ENCODE assay signal across 12 mouse cellular contexts in the genomic region with DNA sequence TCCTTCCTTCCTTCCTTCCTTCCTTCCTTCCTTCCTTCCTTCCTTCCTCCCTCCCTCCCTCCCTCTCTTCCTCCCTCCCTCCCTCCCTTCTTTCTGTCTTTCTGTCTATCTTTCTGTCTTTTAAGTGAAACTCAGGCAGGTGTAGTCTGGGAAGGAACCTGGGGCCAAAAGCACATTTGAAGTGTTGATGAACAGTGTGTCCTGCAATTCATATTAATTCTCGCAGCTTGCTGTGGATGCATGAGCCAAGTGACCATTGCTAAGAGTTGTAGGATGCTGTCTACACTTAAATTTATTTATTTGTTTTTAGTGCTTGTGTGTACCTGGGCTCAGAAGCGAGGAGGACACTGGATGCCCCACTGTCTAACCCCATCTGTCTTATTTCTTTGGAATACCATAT.
A peak's percentile ranks its signal among the peaks of the same experiment; 100 is the strongest.
DNase-seq lines count a peak whose midpoint lies in the region; ATAC-seq lines count a peak whose summit lies in the region.
"Had no signal": no experiment of that assay in that cellular context is flagged by ENCODE, and none has a peak within 500 bp of the region (broad histone marks: within the 10 kb centered on the region; RNA-seq: fewer than 3 reads in every experiment).

No protein-coding gene starts in this region.

- no peak for ATAC-seq in CD4-positive, CD25-positive, alpha-beta regulatory T cell, adult 4 months
- ATAC-seq: forebrain, postnatal 0 days had no signal

- peak; percentile 90 for DNase-seq in CD4-positive, CD25-positive, alpha-beta regulatory T cell, adult 2 months (ENCODE audit: low read depth, low spot score)
- peak; percentile 6 for DNase-seq in thymus, postnatal 0 days (ENCODE audit: low spot score)
- no peak for DNase-seq in thymus, adult 18-20 months
- peak; percentile 67 for DNase-seq in c-Kit-positive CD71-negative TER-119-negative erythroid progenitor cells, embryonic 14.5 days (ENCODE audit: low read depth)
- peak; percentile 32 for DNase-seq in telencephalon, adult 2 months (ENCODE audit: low read depth, low spot score)
- DNase-seq in right cerebral cortex, postnatal 14 days: no peak
- no peak for DNase-seq in layer of hippocampus, adult 11-12 months (ENCODE audit: low spot score)
- DNase-seq: forebrain, postnatal 0 days; gastrocnemius, postnatal 25 days; kidney, adult 2 months; layer of hippocampus, adult 9-11 months had no signal

Comparison
In these comparisons a context has a peak if more than half of its experiments do, and no peak if none do; other contexts are left out.
1. DNase-seq: peak in CD4-positive, CD25-positive, alpha-beta regulatory T cell, adult 2 months (single experiment), thymus, postnatal 0 days (single experiment), c-Kit-positive CD71-negative TER-119-negative erythroid progenitor cells, embryonic 14.5 days (single experiment) and telencephalon, adult 2 months (single experiment); none in thymus, adult 18-20 months (0 of 2), right cerebral cortex, postnatal 14 days (single experiment) and layer of hippocampus, adult 11-12 months (single experiment).